Mouse (Mus musculus) thymus, adult 2 months (tissue): ENCODE results near the gene Srbd1.

Experiments
- CTCF ChIP-seq: fragments of 200-500 bp; IDR thresholded peaks from 2 replicates; pipeline ENCODE4 v1.5.1; 2012; ENCODE audit warnings: mild to moderate bottlenecking, control low read depth, low read length, moderate library complexity, borderline replicate concordance; ENCODE audit not compliant: control insufficient read depth, poor library complexity, insufficient read depth; ENCODE audit errors: extremely low read depth
- POLR2A ChIP-seq: fragments of 200-500 bp; IDR thresholded peaks from 2 replicates; pipeline ENCODE4 v1.6.1; 2012; ENCODE audit warnings: mild to moderate bottlenecking, low read length, control low read depth, moderate library complexity; ENCODE audit not compliant: control insufficient read depth, poor library complexity, insufficient read depth; ENCODE audit errors: extremely low read depth

DNA sequence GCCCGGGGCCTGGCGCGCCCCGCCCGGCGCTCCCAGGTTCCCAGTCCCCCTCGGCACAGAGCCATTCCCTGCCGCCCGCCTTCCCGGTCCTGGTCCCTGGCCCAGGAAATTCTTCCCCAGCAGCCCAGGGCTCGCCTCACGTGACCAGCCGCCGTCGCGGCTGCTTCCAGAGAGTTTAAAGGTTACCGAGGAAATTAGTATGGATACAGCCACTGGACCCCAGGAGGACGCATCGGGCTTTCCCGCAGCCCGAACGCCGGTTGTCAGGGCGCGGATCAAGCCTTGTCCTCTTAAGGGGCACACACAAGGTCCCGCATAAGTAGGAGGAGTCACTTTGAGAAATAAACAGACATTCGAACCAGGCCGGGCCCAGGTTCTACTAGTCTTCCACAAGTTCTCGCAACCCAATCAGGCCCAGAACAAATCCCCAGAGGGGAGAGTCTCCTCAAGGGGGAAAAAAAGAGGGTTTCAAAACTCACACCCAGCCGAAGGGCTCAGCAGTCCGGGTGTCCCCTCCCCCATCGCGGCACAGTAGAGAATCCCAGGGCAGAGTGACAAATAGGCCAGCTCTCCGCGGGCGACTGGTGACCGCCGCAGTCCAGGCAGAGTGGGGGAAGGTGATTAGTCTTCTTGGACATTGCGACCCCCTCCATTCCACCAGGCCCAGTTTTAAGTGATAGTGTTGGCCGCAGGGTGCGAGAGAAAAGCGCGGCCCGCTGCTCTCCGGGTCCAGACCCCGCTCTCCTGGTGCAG, 21.8 kb upstream of the Srbd1 start:
- TF ChIP-seq CTCF (no peak), POLR2A (no peak)
